Mouse (Mus musculus) intestine, embryonic 16.5 days (tissue): ENCODE measurements around the gene Dgkd. TPM values are rescaled to one million over a fixed set of nuclear protein-coding genes. Genes with fewer than 3 reads are reported as not detected.

Experiments used
- ATAC-seq: fragments of 200-750 bp; cut with Nextera tagmentation; 2 replicates; pipeline ENCODE4 v1.8.0; 2017; ENCODE audit warnings: moderate TSS enrichment, moderate library complexity
- H3K27ac ChIP-seq: fragments of 300-500 bp; sonication (generic); 2 replicates; pipeline ENCODE4 v1.5.1; 2014; ENCODE audit warnings: mild to moderate bottlenecking, low read length
- H3K27me3 ChIP-seq: fragments of 300-500 bp; sonication (generic); replicated peaks from 2 replicates; pipeline ENCODE4 v1.6.1; 2014; ENCODE audit warnings: low read length, control low read depth, mixed read lengths; ENCODE audit not compliant: control insufficient read depth, insufficient read depth
- H3K36me3 ChIP-seq: fragments of 300-500 bp; sonication (generic); 2 replicates; pipeline ENCODE4 v1.6.1; 2014; ENCODE audit warnings: low read length, control low read depth; ENCODE audit not compliant: control insufficient read depth, insufficient read depth
- H3K4me1 ChIP-seq: fragments of 300-500 bp; sonication (generic); 2 replicates; pipeline ENCODE4 v1.6.1; 2014; ENCODE audit warnings: low read length, control low read depth, mixed read lengths; ENCODE audit not compliant: control insufficient read depth, insufficient read depth
- H3K4me2 ChIP-seq: fragments of 300-500 bp; sonication (generic); 2 replicates; pipeline ENCODE4 v1.6.1; 2014; ENCODE audit warnings: low read depth, low read length, control low read depth
- H3K4me3 ChIP-seq: fragments of 300-500 bp; sonication (generic); 2 replicates; pipeline ENCODE4 v1.5.1; 2014; ENCODE audit warnings: mild to moderate bottlenecking, low read length
- H3K9ac ChIP-seq: fragments of 300-500 bp; sonication (generic); 2 replicates; pipeline ENCODE4 v1.6.1; 2014; ENCODE audit warnings: low read depth, low read length
- H3K9me3 ChIP-seq: fragments of 300-500 bp; sonication (generic); 2 replicates; pipeline ENCODE4 v1.6.1; 2016; ENCODE audit warnings: low read length, control low read depth; ENCODE audit not compliant: control insufficient read depth
- WGBS: fragments of 180-500 bp; shearing (Covaris S2); extraction: QIAGEN DNeasy Blood & Tissue Kit; methylation state at CpG from one replicate; pipeline ENCODE4 v1.1.7; 2014; 5-methylcytosine and 5-hydroxymethylcytosine counted together
- polyA plus RNA-seq: library from polyadenylated mRNA; unstranded; fragments of >200 nt; fragmentation: Nextera tagmentation; extraction: Ambion mirVana; gene quantifications from 2 replicates; pipeline ENCODE4 v1.2.1, GENCODE M21; 2015

Dgkd gene
- polyA plus RNA-seq, 1 experiment from 2014 or later = 24.0 TPM

DNA sequence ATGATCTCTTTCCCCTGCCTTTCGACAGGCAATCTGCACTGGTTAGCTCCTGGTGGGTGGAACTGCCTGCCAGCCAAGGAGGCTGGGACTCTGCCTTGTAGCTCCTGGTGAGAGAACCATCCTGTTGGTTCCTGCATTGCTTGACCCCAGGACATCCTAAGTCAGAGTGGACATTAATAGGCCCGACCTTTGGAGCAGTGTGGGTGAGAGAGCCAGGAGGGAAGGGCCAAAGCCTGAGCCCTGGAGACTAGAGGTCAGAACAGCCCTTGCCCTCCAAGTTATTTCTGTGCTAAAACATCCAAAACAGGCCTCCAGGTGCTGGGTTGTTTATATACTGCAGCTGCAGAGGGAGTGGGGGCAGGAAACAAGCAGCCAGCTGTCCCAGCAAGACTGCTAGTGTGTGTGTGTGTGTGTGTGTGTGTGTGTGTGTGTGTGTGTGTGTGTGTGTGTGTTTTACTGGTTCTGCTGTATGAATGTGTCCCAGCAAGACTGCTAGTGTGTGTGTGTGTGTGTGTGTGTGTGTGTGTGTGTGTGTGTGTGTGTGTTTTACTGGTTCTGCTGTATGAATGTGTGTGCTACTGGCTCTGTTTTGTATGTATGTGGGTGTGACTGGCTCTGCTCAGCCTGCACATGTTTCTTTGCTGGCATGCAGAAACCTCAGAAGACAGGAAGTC is 6.1 kb upstream of the Dgkd start:
- H3K27me3 ChIP-seq = no peaks in the 10 kb centered on the region
- no peak overlapping the region for H3K9ac ChIP-seq
- WGBS = 22% methylated on average over 2 of the region's 2 CpGs
- 0 out of 2 replicates have a peak overlapping the region, but pooled peaks have one; percentile 33 for H3K27ac ChIP-seq
- H3K9me3 ChIP-seq = no peaks in the 10 kb centered on the region
- H3K4me1 ChIP-seq = peaks cover 13% of the 10 kb centered on the region
- no peaks in the 10 kb centered on the region for H3K36me3 ChIP-seq
- no peak overlapping the region for H3K4me3 ChIP-seq
- H3K4me2 ChIP-seq = no peak overlapping the region
- peak; percentile 68 for ATAC-seq

DNA sequence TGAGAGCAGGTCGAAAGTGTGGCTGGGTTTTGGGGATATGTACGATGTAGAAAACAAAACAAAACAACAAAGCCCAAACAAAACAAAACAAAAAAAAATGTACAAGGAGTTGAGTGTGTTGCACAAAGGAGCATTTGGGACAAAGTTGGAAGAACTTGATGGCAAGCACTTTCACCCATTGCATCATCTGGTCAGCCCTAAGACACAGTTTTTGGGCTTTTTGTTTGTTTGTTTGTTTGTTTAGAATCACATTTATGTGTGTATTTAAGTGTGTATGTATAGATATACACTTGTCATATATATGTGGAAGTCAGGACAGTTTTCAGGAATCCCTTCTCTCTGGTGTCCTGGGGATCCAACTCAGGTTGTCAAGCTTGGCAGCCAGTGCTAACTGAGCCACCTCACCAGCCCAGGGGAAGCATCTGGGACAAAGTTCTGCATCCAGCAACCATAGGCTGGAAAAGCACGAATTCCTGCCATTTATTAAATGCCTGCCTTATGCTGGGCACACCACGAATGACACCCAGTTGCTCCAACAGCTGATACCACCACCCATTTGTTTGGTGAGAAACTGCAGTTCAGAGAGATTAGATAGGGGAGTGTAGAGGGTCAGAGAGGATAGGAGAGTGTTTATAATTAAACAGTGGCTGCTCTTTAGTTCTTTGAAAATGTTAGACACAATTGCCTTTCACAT is 5.5 kb upstream of the Dgkd start:
- no peak for ATAC-seq
- 33% methylated on average over 4 of the region's 4 CpGs for WGBS
- Histone ChIP-seq H3K4me3 (no peak overlapping the region), H3K9ac (no peak overlapping the region), H3K27ac (no peak overlapping the region), H3K36me3 (no peaks in the 10 kb centered on the region), H3K27me3 (no peaks in the 10 kb centered on the region), H3K4me1 (peaks cover 16% of the 10 kb centered on the region), H3K9me3 (no peaks in the 10 kb centered on the region), H3K4me2 (no peak overlapping the region)

DNA sequence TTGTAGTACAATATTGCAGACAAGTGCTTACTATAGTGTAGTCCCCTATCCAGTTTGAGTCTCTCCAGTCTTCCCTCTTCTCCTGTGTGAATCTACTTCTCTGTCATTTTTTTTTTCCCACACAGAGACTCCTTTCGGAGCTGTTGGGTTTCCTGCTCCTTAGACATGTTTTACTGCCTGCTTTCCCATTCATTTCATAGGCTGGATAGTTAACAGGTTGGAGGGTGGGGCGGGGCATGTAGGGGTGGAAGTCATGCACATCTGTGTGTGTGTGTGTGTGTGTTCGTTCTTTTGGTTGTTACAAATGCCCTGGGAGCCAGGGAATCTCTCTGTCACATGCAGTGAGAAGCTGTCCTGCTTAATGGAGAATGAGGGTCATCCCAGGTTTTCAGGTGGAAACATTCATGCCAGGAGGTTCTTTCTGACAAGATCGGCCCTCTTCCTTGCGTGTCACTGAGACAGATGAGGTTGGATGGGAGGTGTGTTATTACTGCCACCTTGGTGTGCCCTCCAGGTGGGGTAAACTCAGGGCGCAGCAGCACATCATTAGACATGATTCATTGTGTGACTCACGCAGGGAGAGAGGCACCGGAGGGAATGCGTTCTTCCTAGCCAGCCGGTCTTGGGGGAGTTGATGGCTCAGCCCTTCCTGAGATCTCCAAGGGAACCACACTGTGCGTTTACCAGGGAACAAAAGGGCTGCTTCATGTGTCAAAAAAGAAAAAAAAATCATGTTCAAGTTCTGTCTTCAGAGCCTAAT is 4.7 kb upstream of the Dgkd start:
- Histone ChIP-seq H3K9ac (no peak overlapping the region), H3K27ac (no peak overlapping the region), H3K9me3 (no peaks in the 10 kb centered on the region), H3K4me3 (no peak overlapping the region), H3K4me2 (no peak overlapping the region), H3K27me3 (no peaks in the 10 kb centered on the region), H3K4me1 (peaks cover 19% of the 10 kb centered on the region), H3K36me3 (no peaks in the 10 kb centered on the region)
- 33% methylated on average over 11 of the region's 11 CpGs for WGBS
- ATAC-seq = no peak

DNA sequence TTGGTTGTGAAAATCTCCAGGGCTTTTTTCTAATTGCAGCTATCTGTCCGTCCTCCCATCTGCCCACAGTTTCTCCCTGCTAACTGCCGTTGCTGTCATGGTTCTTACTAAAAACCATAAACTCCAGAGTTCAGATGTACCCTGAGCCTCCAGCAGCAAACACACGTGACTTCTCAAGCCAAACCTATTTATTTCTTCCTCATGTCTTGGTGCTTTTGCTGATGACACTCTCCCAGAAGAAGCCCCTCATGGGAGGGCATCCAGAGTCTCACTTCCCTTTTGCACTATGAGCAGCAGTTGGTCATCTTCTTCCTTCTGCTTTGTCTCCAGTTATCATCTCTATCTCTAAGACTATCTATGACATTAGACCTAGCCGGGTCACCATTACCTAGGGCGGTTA is 3.8 kb upstream of the Dgkd start:
- Histone ChIP-seq H3K4me3 (no peak overlapping the region), H3K36me3 (no peaks in the 10 kb centered on the region), H3K4me2 (no peak overlapping the region), H3K4me1 (peaks cover 24% of the 10 kb centered on the region), H3K9ac (no peak overlapping the region), H3K27ac (no peak overlapping the region), H3K9me3 (no peaks in the 10 kb centered on the region), H3K27me3 (no peaks in the 10 kb centered on the region)
- 59% methylated on average over 5 of the region's 5 CpGs for WGBS
- ATAC-seq = no peak

DNA sequence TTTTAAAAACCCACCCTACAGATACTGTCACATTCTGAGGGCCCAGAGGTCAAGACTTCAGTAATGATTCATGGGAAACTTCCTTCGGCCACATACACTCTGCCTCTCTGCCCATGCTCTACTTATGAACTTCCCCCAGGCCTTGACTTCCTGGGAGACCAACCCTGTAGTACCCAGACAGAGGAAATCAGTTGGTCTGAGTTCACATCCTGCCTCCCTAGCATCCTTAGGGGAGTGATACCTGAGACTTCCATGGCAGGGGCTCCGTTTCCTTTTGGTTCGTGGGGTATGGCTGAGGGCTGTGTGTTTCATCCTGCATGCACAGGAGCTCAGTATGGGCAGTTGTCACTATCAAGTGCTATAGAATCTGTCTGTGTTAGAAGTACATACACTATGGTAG is 1.7 kb upstream of the Dgkd start:
- Histone ChIP-seq H3K4me2 (no peak overlapping the region), H3K9me3 (no peaks in the 10 kb centered on the region), H3K9ac (no peak overlapping the region), H3K4me1 (peaks cover 37% of the 10 kb centered on the region), H3K27me3 (no peaks in the 10 kb centered on the region), H3K27ac (no peak overlapping the region), H3K4me3 (no peak overlapping the region), H3K36me3 (no peaks in the 10 kb centered on the region)
- no peak for ATAC-seq
- 91% methylated on average over 3 of the region's 3 CpGs for WGBS

DNA sequence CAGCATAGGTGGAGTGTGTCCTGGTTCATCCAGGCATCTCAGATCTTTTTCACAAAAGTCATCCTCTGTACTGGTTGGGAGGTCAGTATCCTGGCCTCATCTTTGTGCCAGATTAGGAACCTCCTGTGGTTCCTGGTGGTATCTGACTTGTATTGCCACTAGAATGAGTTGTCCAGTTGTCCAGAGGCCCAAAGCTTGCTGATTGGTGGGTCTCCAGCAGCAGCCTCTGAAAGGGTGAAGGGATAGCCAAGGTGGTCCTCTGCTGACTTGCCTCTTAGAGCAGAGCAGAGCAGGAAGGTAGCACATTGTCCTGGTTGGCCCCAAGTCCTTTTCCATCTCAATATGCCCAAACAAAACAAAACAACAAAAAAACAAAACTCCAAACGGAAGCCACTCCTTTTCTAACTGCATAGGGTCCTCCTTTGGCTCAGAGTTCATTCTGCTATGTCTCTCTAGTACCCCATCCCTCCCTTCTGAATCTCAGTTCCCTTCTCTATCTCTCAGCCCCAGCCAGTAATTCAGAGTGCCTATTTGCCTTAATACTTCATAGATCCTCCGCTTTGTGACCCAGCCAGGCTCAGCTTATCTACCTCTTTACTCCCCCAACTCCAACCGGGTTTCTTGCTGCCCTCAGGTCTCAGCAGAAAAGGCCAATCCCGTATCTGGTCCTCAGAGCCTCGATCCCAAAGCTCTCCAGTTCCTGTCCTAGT is 851 bp upstream of the Dgkd start:
- Histone ChIP-seq H3K27me3 (no peaks in the 10 kb centered on the region), H3K9ac (peak overlapping the region; percentile 49), H3K4me1 (peaks cover 41% of the 10 kb centered on the region), H3K9me3 (no peaks in the 10 kb centered on the region), H3K4me3 (no peak overlapping the region; the same call in 1 of the 2 replicates), H3K27ac (no peak overlapping the region), H3K4me2 (peak overlapping the region; percentile 58), H3K36me3 (no peaks in the 10 kb centered on the region)
- ATAC-seq = no peak
- WGBS = 60% methylated on average over 5 of the region's 5 CpGs

DNA sequence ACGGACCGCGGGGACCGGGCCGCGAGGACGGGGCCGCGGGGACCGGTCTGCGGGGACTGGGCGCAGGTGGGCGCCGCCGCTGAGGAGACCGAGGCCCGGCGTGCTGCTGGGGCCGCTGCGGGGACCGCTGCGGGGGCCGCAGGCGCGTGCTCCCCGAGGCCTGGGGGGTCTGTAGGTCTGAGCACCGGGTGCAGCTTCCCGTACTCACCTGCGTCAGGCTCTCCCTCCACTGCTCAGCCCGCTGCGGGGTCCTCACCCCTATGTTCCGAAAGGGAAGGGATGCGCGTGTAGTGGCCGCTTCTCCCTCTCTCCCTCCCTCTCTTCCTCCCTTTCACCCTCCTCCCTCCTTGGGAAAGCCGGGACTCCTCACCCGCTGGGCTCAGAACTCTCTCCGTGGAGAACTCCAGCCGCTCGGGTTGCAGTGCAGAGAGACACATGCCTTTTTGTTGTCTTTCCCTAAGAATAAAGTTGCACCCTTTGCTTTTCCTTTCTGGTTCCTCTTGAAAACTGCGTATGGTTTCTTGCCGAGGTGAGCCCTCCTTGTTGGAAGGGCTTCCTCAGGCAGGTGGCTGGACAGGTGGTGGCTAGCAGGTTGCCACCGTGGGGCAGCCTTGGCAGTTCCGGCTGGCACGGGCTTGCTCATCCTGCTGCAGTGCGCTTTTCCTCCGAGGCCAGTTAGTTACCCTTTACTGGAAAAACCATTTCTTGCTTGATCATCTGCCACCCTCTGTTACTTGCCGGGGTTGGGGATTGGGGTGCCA is 694 bp downstream of the Dgkd start:
- Histone ChIP-seq H3K36me3 (no peaks in the 10 kb centered on the region), H3K4me1 (peaks cover 37% of the 10 kb centered on the region), H3K4me3 (peak overlapping the region; percentile 95), H3K27me3 (no peaks in the 10 kb centered on the region), H3K27ac (peak overlapping the region; percentile 71), H3K9ac (peak overlapping the region; percentile 95), H3K4me2 (peak overlapping the region; percentile 81), H3K9me3 (no peaks in the 10 kb centered on the region)
- ATAC-seq = peak; percentile 41
- under 1% methylated on average over 45 of the region's 48 CpGs for WGBS

DNA sequence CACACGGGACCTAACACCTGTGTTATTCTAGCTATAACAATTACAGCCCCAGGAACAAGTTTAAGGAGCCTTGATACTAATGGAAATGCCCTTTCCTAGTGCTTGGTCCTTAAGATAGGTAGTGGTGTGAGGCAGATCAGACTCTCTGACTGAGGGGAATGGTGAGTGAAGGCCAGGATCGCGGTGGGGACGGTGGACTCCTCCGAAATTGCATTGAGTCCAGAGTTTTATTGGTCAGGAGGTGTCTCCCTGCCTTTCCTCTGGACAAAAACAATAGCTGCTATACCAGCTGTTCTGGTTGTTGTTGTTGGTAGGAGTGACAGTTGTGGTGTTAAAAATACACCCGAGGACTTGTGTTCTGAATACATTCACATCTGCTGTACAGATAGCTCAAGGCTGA is 1.3 kb downstream of the Dgkd start:
- Histone ChIP-seq H3K4me2 (peak overlapping the region; percentile 81), H3K36me3 (no peaks in the 10 kb centered on the region), H3K9me3 (no peaks in the 10 kb centered on the region), H3K27ac (no peak overlapping the region), H3K27me3 (no peaks in the 10 kb centered on the region), H3K9ac (peak overlapping the region; percentile 95), H3K4me3 (peak overlapping the region; percentile 95), H3K4me1 (peaks cover 41% of the 10 kb centered on the region)
- no peak for ATAC-seq
- 23% methylated on average over 6 of the region's 6 CpGs for WGBS
